Mouse (Mus musculus) hindbrain, embryonic 16.5 days (tissue): ENCODE data around the gene Dock2. TPM values are rescaled to one million over a fixed set of nuclear protein-coding genes. Genes with fewer than 3 reads are reported as not detected.
A peak's percentile ranks its signal among the peaks of the same experiment; 100 is the strongest.
"Not testable (repeated sequence)": the region's sequence is repeated elsewhere in the genome, so short reads cannot be mapped to it uniquely, and the experiment has no call there.

ENCODE experiments used
- ATAC-seq: fragments of 200-750 bp; cut with Nextera tagmentation; 2 replicates; pipeline ENCODE4 v1.8.0; 2017; ENCODE audit warnings: moderate TSS enrichment, moderate library complexity
- H3K27ac ChIP-seq: fragments of 300-500 bp; sonication (generic); 2 replicates; pipeline ENCODE4 v1.5.1; 2014; ENCODE audit warnings: low read depth, mild to moderate bottlenecking, control low read depth, low read length, moderate library complexity
- H3K27me3 ChIP-seq: fragments of 300-500 bp; sonication (generic); replicated peaks from 2 replicates; pipeline ENCODE4 v1.6.1; 2014; ENCODE audit warnings: low read length; ENCODE audit not compliant: control insufficient read depth, insufficient read depth
- H3K36me3 ChIP-seq: fragments of 300-500 bp; sonication (generic); 2 replicates; pipeline ENCODE4 v1.6.1; 2014; ENCODE audit warnings: mild to moderate bottlenecking, low read length, moderate library complexity, mixed read lengths; ENCODE audit not compliant: control insufficient read depth, insufficient read depth
- H3K4me1 ChIP-seq: fragments of 300-500 bp; sonication (generic); 2 replicates; pipeline ENCODE4 v1.6.1; 2014; ENCODE audit warnings: low read depth, low read length; ENCODE audit not compliant: control insufficient read depth, insufficient read depth
- H3K4me2 ChIP-seq: fragments of 300-500 bp; sonication (generic); 2 replicates; pipeline ENCODE4 v1.6.1; 2014; ENCODE audit warnings: mild to moderate bottlenecking, low read length, control low read depth, moderate library complexity
- H3K4me3 ChIP-seq: fragments of 300-500 bp; sonication (generic); 2 replicates; pipeline ENCODE4 v1.5.1; 2014; ENCODE audit warnings: mild to moderate bottlenecking, low read length, control low read depth, moderate library complexity
- H3K9ac ChIP-seq: fragments of 300-500 bp; sonication (generic); 2 replicates; pipeline ENCODE4 v1.6.1; 2014; ENCODE audit warnings: low read depth, mild to moderate bottlenecking, control low read depth, low read length, moderate library complexity
- H3K9me3 ChIP-seq: fragments of 300-500 bp; sonication (generic); 2 replicates; pipeline ENCODE4 v1.6.1; 2014; ENCODE audit warnings: mild to moderate bottlenecking, low read length, moderate library complexity; ENCODE audit not compliant: control insufficient read depth
- WGBS: fragments of 180-500 bp; shearing (Covaris S2); extraction: QIAGEN DNeasy Blood & Tissue Kit; methylation state at CpG from one replicate; pipeline ENCODE4 v1.1.7; 2014; 5-methylcytosine and 5-hydroxymethylcytosine counted together
- polyA plus RNA-seq: library from polyadenylated mRNA; unstranded; fragments of >200 nt; fragmentation: Nextera tagmentation; extraction: Ambion mirVana; gene quantifications from 2 replicates; pipeline ENCODE4 v1.2.1, GENCODE M21; 2015

Dock2 gene
- polyA plus RNA-seq, 1 experiment from 2014 or later, result 0.55 TPM

GRCm38 (mm10) chr11:34227180-34227579 is 556.5 kb downstream of the Dock2 start:
- H3K9ac ChIP-seq, result no peak overlapping the region
- ATAC-seq, result no peak
- no peak overlapping the region for H3K27ac ChIP-seq
- no peak overlapping the region for H3K4me2 ChIP-seq
- H3K27me3 ChIP-seq, result no peaks in the 10 kb centered on the region
- WGBS, result 55% methylated on average over 1 of the region's 1 CpGs
- H3K4me1 ChIP-seq, result no peaks in the 10 kb centered on the region
- H3K36me3 ChIP-seq, result no peaks in the 10 kb centered on the region
- no peak overlapping the region for H3K4me3 ChIP-seq
- H3K9me3 ChIP-seq, result no peaks in the 10 kb centered on the region

GRCm38 (mm10) chr11:34220596-34220995 is 563.1 kb downstream of the Dock2 start:
- ATAC-seq, H3K27ac ChIP-seq, H3K36me3 ChIP-seq, H3K4me2 ChIP-seq, H3K4me1 ChIP-seq, H3K27me3 ChIP-seq, H3K9me3 ChIP-seq, H3K4me3 ChIP-seq, H3K9ac ChIP-seq: not testable (repeated sequence)
- 91% methylated on average over 4 of the region's 4 CpGs for WGBS

GRCm38 (mm10) chr11:34212853-34213252 is 570.8 kb downstream of the Dock2 start:
- no peak overlapping the region for H3K4me2 ChIP-seq
- no peaks in the 10 kb centered on the region for H3K9me3 ChIP-seq
- H3K4me1 ChIP-seq, result no peaks in the 10 kb centered on the region
- WGBS, result 13% methylated on average over 5 of the region's 5 CpGs
- ATAC-seq, result peak; percentile 20; the same call in 1 of the 2 replicates
- H3K9ac ChIP-seq, result no peak overlapping the region
- no peaks in the 10 kb centered on the region for H3K36me3 ChIP-seq
- H3K27me3 ChIP-seq, result no peaks in the 10 kb centered on the region
- H3K27ac ChIP-seq, result no peak overlapping the region
- H3K4me3 ChIP-seq, result no peak overlapping the region

- 73% methylated on average over 7 of the region's 10 CpGs for WGBS
- Histone ChIP-seq H3K4me1 (no peaks in the 10 kb centered on the region), H3K9me3 (no peaks in the 10 kb centered on the region), H3K27ac (no peak within 1 kb of the TSS), H3K9ac (no peak within 1 kb of the TSS), H3K4me2 (no peak within 1 kb of the TSS), H3K4me3 (no peak within 1 kb of the TSS), H3K36me3 (no peaks in the 10 kb centered on the region), H3K27me3 (no peaks in the 10 kb centered on the region)
- ATAC-seq, result no peak
Observed at GRCm38 (mm10) chr11:34207989-34208388, 575.7 kb downstream of the Dock2 start, which contains the start of gene Foxi1. Gene Foxi1, minus strand, starts transcription at chr11:34208089.

GRCm38 (mm10) chr11:34202769-34203168 is 580.9 kb downstream of the Dock2 start:
- Histone ChIP-seq H3K9me3 (no peaks in the 10 kb centered on the region), H3K36me3 (no peaks in the 10 kb centered on the region), H3K4me2 (no peak overlapping the region), H3K27me3 (no peaks in the 10 kb centered on the region), H3K4me1 (no peaks in the 10 kb centered on the region), H3K27ac (no peak overlapping the region), H3K9ac (no peak overlapping the region), H3K4me3 (no peak overlapping the region)
- 64% methylated on average over 1 of the region's 1 CpGs for WGBS
- no peak for ATAC-seq

GRCm38 (mm10) chr11:34195142-34195541 is 588.5 kb downstream of the Dock2 start:
- Histone ChIP-seq H3K4me2 (no peak overlapping the region), H3K9me3 (no peaks in the 10 kb centered on the region), H3K27ac (no peak overlapping the region), H3K4me1 (no peaks in the 10 kb centered on the region; the same call in 1 of the 2 replicates), H3K9ac (no peak overlapping the region), H3K27me3 (no peaks in the 10 kb centered on the region), H3K36me3 (no peaks in the 10 kb centered on the region), H3K4me3 (no peak overlapping the region)
- 95% methylated on average over 3 of the region's 3 CpGs for WGBS
- ATAC-seq, result no peak

- Histone ChIP-seq H3K4me2 (no peak overlapping the region), H3K9ac (no peak overlapping the region)
- 75% methylated on average over 9 of the region's 9 CpGs for WGBS
Observed at GRCm38 (mm10) chr11:34194158-34194941, 589.3 kb downstream of the Dock2 start.

GRCm38 (mm10) chr11:34193658-34194057 is 590.0 kb downstream of the Dock2 start:
- no peak overlapping the region for H3K27ac ChIP-seq
- no peaks in the 10 kb centered on the region for H3K27me3 ChIP-seq
- H3K4me3 ChIP-seq, result no peak overlapping the region
- H3K36me3 ChIP-seq, result no peaks in the 10 kb centered on the region
- H3K4me1 ChIP-seq, result no peaks in the 10 kb centered on the region; the same call in 1 of the 2 replicates
- ATAC-seq, result no peak
- 67% methylated on average over 3 of the region's 3 CpGs for WGBS
- no peak overlapping the region for H3K9ac ChIP-seq
- H3K4me2 ChIP-seq, result no peak overlapping the region
- no peaks in the 10 kb centered on the region for H3K9me3 ChIP-seq

More at GRCm38 (mm10) chr11:34194158-34194941, 589.3 kb downstream of the Dock2 start:
- no peak for ATAC-seq
- Histone ChIP-seq H3K4me1 (no peaks in the 10 kb centered on the region; the same call in 1 of the 2 replicates), H3K27ac (no peak overlapping the region), H3K4me3 (no peak overlapping the region), H3K9me3 (no peaks in the 10 kb centered on the region), H3K36me3 (no peaks in the 10 kb centered on the region), H3K27me3 (no peaks in the 10 kb centered on the region)

GRCm38 (mm10) chr11:34184266-34184665 is 599.4 kb downstream of the Dock2 start:
- no peak overlapping the region for H3K27ac ChIP-seq
- no peaks in the 10 kb centered on the region for H3K9me3 ChIP-seq
- no peaks in the 10 kb centered on the region for H3K27me3 ChIP-seq
- ATAC-seq, result no peak
- no peak overlapping the region for H3K9ac ChIP-seq
- H3K4me2 ChIP-seq, result no peak overlapping the region
- no peaks in the 10 kb centered on the region for H3K36me3 ChIP-seq
- H3K4me3 ChIP-seq, result no peak overlapping the region
- H3K4me1 ChIP-seq, result peaks cover 12% of the 10 kb centered on the region
- 66% methylated on average over 2 of the region's 2 CpGs for WGBS
